Mouse (Mus musculus) large intestine, adult 2 months (tissue): ENCODE data around the gene Rarres1. TPM values are rescaled to one million over a fixed set of nuclear protein-coding genes. Genes with fewer than 3 reads are reported as not detected.

Source experiments
- DNase-seq: peaks from one replicate; pipeline ENCODE4 v3.0.0-alpha.2; 2012; ENCODE audit warnings: low read depth, low spot score
- WGBS: fragments of 180-500 bp; shearing (Covaris S2); methylation state at CpG from one replicate; pipeline ENCODE4 v1.1.7; 2018; 5-methylcytosine and 5-hydroxymethylcytosine counted together
- polyA plus RNA-seq: library from polyadenylated mRNA; depleted of rRNA; stranded (reverse); fragments of >200 nt; gene quantifications from 2 replicates; pipeline ENCODE4 v1.2.3, GENCODE M21; 2012

The Rarres1 gene
- polyA plus RNA-seq, 1 experiment: 0.99 TPM

- 63% methylated on average over 2 of the region's 2 CpGs for WGBS
- no peak for DNase-seq
Measured at GRCm38 (mm10) chr3:67497998-67498397, 17.3 kb downstream of the Rarres1 start.

- WGBS: 84% methylated on average over 10 of the region's 10 CpGs
- DNase-seq: no peak
Measured at GRCm38 (mm10) chr3:67496310-67496709, 19.0 kb downstream of the Rarres1 start.

- WGBS: 83% methylated on average over 8 of the region's 8 CpGs
- no peak for DNase-seq
Measured at GRCm38 (mm10) chr3:67493132-67493531, 22.2 kb downstream of the Rarres1 start.

GRCm38 (mm10) chr3:67492086-67492869 is 23.0 kb downstream of the Rarres1 start:
- WGBS: 82% methylated on average over 8 of the region's 8 CpGs
- DNase-seq: no peak

- WGBS: 46% methylated on average over 4 of the region's 4 CpGs
- no peak for DNase-seq
Measured at GRCm38 (mm10) chr3:67490156-67490555, 25.2 kb downstream of the Rarres1 start.

GRCm38 (mm10) chr3:67485233-67485632 is 30.1 kb downstream of the Rarres1 start:
- 74% methylated on average over 2 of the region's 2 CpGs for WGBS

GRCm38 (mm10) chr3:67482400-67482799 is 32.9 kb downstream of the Rarres1 start:
- DNase-seq: no peak
- 90% methylated on average over 10 of the region's 10 CpGs for WGBS

More at GRCm38 (mm10) chr3:67485233-67485632, 30.1 kb downstream of the Rarres1 start:
- DNase-seq: no peak

- DNase-seq: no peak
Measured at GRCm38 (mm10) chr3:67479806-67480205, 35.5 kb downstream of the Rarres1 start.

GRCm38 (mm10) chr3:67473438-67473837 is 41.9 kb downstream of the Rarres1 start:
- no peak for DNase-seq
- WGBS: 83% methylated on average over 6 of the region's 6 CpGs

More at GRCm38 (mm10) chr3:67479806-67480205, 35.5 kb downstream of the Rarres1 start:
- WGBS: 93% methylated on average over 11 of the region's 11 CpGs

- no peak for DNase-seq
- WGBS: 73% methylated on average over 4 of the region's 4 CpGs
Measured at GRCm38 (mm10) chr3:67471408-67472127, 43.8 kb downstream of the Rarres1 start.

- DNase-seq: no peak
- WGBS: 93% methylated on average over 2 of the region's 2 CpGs
Measured at GRCm38 (mm10) chr3:67467281-67467680, 48.0 kb downstream of the Rarres1 start.

GRCm38 (mm10) chr3:67466576-67466975 is 48.7 kb downstream of the Rarres1 start:
- 94% methylated on average over 5 of the region's 5 CpGs for WGBS

GRCm38 (mm10) chr3:67463450-67464372 is 51.6 kb downstream of the Rarres1 start, which contains the start of gene Lxn:
Gene Lxn (minus strand): TSS chr3:67463926.
- peak; percentile 61 for DNase-seq
- 1% methylated on average over 43 of the region's 43 CpGs for WGBS

More at GRCm38 (mm10) chr3:67466576-67466975, 48.7 kb downstream of the Rarres1 start:
- no peak for DNase-seq

- WGBS: 3% methylated on average over 12 of the region's 12 CpGs
- DNase-seq: no peak
Measured at GRCm38 (mm10) chr3:67463001-67463400, 52.3 kb downstream of the Rarres1 start.

GRCm38 (mm10) chr3:67462578-67462977 is 52.7 kb downstream of the Rarres1 start:
- WGBS: 43% methylated on average over 10 of the region's 10 CpGs
- no peak for DNase-seq

GRCm38 (mm10) chr3:67462015-67462414 is 53.3 kb downstream of the Rarres1 start:
- 95% methylated on average over 7 of the region's 7 CpGs for WGBS
- no peak for DNase-seq

- WGBS: 88% methylated on average over 3 of the region's 3 CpGs
- DNase-seq: no peak
Measured at GRCm38 (mm10) chr3:67459881-67460280, 55.4 kb downstream of the Rarres1 start.

GRCm38 (mm10) chr3:67450601-67451210 is 64.6 kb downstream of the Rarres1 start:
- DNase-seq: no peak
- WGBS: 56% methylated on average over 5 of the region's 5 CpGs

GRCm38 (mm10) chr3:67449660-67450059 is 65.7 kb downstream of the Rarres1 start:
- WGBS: 94% methylated on average over 21 of the region's 21 CpGs
- no peak for DNase-seq
